Comparison of ENCODE assay signal across 8 mouse cellular contexts in the genomic region with DNA sequence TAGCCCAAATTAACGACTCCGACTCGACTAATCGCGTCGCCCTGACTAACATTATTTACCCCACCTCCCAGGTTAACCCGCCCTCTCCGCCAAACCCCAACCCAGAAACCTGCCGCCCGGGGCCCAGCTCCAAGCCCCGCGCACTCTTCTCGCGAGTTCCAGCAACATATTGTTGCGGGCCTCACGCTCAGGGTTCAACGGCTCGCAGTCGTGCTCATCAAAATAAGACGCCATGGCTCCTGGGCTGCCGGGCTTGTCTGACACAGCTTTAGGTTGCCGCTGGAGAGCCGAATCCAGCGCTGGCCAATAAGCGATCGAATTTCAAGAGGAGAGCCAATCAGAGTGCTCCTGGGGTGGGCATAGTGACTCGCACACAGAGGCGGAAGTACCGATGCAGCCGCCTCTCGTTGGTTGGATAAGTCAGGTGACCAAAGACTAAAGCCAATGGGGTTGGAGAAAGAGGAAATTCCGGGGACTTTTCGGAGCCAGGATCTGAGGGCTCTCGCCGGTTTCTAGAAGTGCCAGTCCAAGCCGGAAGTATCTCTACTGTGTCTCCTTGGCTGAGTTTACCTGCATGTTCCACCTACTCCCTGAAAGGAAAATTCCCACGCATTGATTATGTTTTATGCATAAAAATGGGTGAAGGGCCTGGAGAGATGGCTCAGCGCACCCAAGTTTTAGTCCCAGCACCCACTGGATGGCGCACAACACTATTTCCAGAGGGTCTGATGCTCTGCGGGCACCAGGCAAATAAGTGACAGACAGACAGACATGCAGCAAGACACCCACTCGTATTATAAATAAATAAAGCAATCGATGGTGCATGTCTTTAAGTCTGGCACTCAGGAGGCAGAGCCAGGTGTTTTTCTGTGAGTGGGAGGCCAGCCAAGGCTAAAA. TPM values are rescaled to one million over a fixed set of nuclear protein-coding genes. Genes with fewer than 3 reads are reported as not detected.
DNase-seq lines count a peak whose midpoint lies in the region; ATAC-seq lines count a peak whose summit lies in the region.

No protein-coding gene starts in this region.

- WGBS in hindbrain, embryonic 14.5 days, result under 1% methylated on average over 42 of the region's 42 CpGs

- no peaks in the 10 kb centered on the region for H3K27me3 ChIP-seq in hindbrain, embryonic 14.5 days (ENCODE audit: control insufficient read depth, insufficient read depth, low read length)

- H3K36me3 ChIP-seq in hindbrain, embryonic 14.5 days (replicated peaks; ENCODE audit: control insufficient read depth, insufficient read depth), result peaks cover 32% of the 10 kb centered on the region

- H3K9me3 ChIP-seq in hindbrain, embryonic 14.5 days (ENCODE audit: control insufficient read depth, low read length), result no peaks in the 10 kb centered on the region

- H3K9ac ChIP-seq in hindbrain, embryonic 14.5 days, result peak overlapping the region; percentile 84

- H3K4me3 ChIP-seq in hindbrain, embryonic 14.5 days (replicated peaks; ENCODE audit: low read length), result peak overlapping the region; percentile 80

- peak overlapping the region; percentile 80 for H3K4me2 ChIP-seq in hindbrain, embryonic 14.5 days (replicated peaks)

- peak overlapping the region; percentile 80 for H3K27ac ChIP-seq in hindbrain, embryonic 14.5 days

- ATAC-seq in hindbrain, embryonic 14.5 days (ENCODE audit: low FRiP score), result peak; percentile 99

- peak; percentile 99 for DNase-seq in R1 (ENCODE audit: low read depth, low spot score)
- peak; percentile 94 to 95 for DNase-seq in cerebellum, postnatal 25 days
- peak; percentile 89 to 93 for DNase-seq in frontal cortex, postnatal 25 days (ENCODE audit: low spot score in 2 of 2)
- DNase-seq in hindbrain, embryonic 14.5 days (ENCODE audit: low spot score), result peak; percentile 97
- peak; percentile 95 to 96 for DNase-seq in layer of hippocampus, postnatal 36 days
- DNase-seq in lung, postnatal 36 days, result peak; percentile 98
- DNase-seq in retina, postnatal 1 day, result peak; percentile 99
- DNase-seq in urinary bladder, adult 18-20 months (ENCODE audit: low spot score in 2 of 2), result peak; percentile 85 to 96

- H3K4me1 ChIP-seq in hindbrain, embryonic 14.5 days (replicated peaks; ENCODE audit: control insufficient read depth, insufficient read depth, low read length), result peaks cover 8% of the 10 kb centered on the region

RNA-seq across cellular contexts. Expression of gene Rnf181, which starts 4.4 kb away (rescaled TPM):
- 127 and 136 TPM in 2 replicates for polyA plus RNA-seq in hindbrain, embryonic 14.5 days (2014; fragmentation: Nextera tagmentation; extraction: Ambion mirVana)
- 10 to 100 TPM; 77.6 to 85.2 TPM for total RNA-seq in layer of hippocampus, postnatal 36 days (2021)

RNA-seq across cellular contexts. Expression of gene Tmem150a, which starts 7.1 kb away (rescaled TPM):
- 24.5 and 26.8 TPM in 2 replicates for polyA plus RNA-seq in hindbrain, embryonic 14.5 days (2014; fragmentation: Nextera tagmentation; extraction: Ambion mirVana)
- total RNA-seq in layer of hippocampus, postnatal 36 days (2021), result 10 to 100 TPM in 1 of 2 experiments, 1 to 10 TPM in 1; 8.1 to 10.5 TPM

RNA-seq across cellular contexts. Expression of gene 0610030E20Rik, which starts 15.3 kb away (rescaled TPM):
- polyA plus RNA-seq in hindbrain, embryonic 14.5 days (2014; fragmentation: Nextera tagmentation; extraction: Ambion mirVana), result 13.7 and 15.9 TPM in 2 replicates
- 10 to 100 TPM; 16.9 to 17.2 TPM for total RNA-seq in layer of hippocampus, postnatal 36 days (2021)

RNA-seq across cellular contexts. Expression of gene Usp39, which starts 17.4 kb away (rescaled TPM):
- 54.3 and 58.2 TPM in 2 replicates for polyA plus RNA-seq in hindbrain, embryonic 14.5 days (2014; fragmentation: Nextera tagmentation; extraction: Ambion mirVana)
- 10 to 100 TPM; 31.3 to 35.8 TPM for total RNA-seq in layer of hippocampus, postnatal 36 days (2021)

RNA-seq across cellular contexts. Expression of gene Vamp5, which starts 17.9 kb away (rescaled TPM):
- polyA plus RNA-seq in hindbrain, embryonic 14.5 days (2014; fragmentation: Nextera tagmentation; extraction: Ambion mirVana), result 21.8 and 23.6 TPM in 2 replicates
- 1 to 10 TPM; 4.4 to 5.3 TPM for total RNA-seq in layer of hippocampus, postnatal 36 days (2021)

Comparison
In these comparisons a context has a peak if more than half of its experiments do, and no peak if none do; other contexts are left out.
1. Peak in every context shown above with its lines: DNase-seq, ATAC-seq, H3K4me3 ChIP-seq and H3K27ac ChIP-seq.